Mouse (Mus musculus): Measurements from ENCODE around the gene Txnrd1.

GRCm38 (mm10) chr10:82890936-82891335 lies 57.2 kb downstream of the Txnrd1 start:
- TF ChIP-seq POLR2A (IDR thresholded peaks at IDR 0.05; ENCODE audit: low read depth, low read length) (no peak), CTCF (IDR thresholded peaks at IDR 0.05; ENCODE audit: extremely low read depth, insufficient read length, insufficient replicate concordance, low read depth, low read length) (no peak)

Data from small intestine, adult 2 months (tissue).